Mouse (Mus musculus) v-Abl transformed pro-B cells (cell line): ENCODE results near the gene Kdm2b.

ENCODE experiments used
- in situ Hi-C, 2 experiments: fragments of 400-800 bp; cut with MboI; formaldehyde crosslinking; loops; one replicate each; pipeline ENCODE4 v1.15.1; 2025; ENCODE audit not compliant: unreplicated experiment in 2 of 2

Gene Kdm2b

GRCm38 (mm10) chr5:122985276-122985675 lies 4.3 kb downstream of the Kdm2b start:
- in situ Hi-C loops: no loop called here

- in situ Hi-C loops: no loop called here
These were observed 5.1 kb downstream of the Kdm2b start for GRCm38 (mm10) chr5:122984483-122984882.

GRCm38 (mm10) chr5:122978970-122979369 lies 10.7 kb downstream of the Kdm2b start:
- in situ Hi-C loops: no loop called here

- in situ Hi-C loops: loop anchor here in 1 of 2 experiments (25.0 kb wide), 1 partner anchor 188 kb away; the partner anchor contains the start of gene Psmd9
These were observed 14.9 kb downstream of the Kdm2b start for GRCm38 (mm10) chr5:122974701-122975100.

GRCm38 (mm10) chr5:122972116-122972515 lies 17.5 kb downstream of the Kdm2b start:
- in situ Hi-C loops: loop anchor here in 1 of 2 experiments (25.0 kb wide), 1 partner anchor 190 kb away; the partner anchor contains the start of gene Psmd9

GRCm38 (mm10) chr5:122971438-122971837 lies 18.2 kb downstream of the Kdm2b start:
- in situ Hi-C loops: loop anchor here in 1 of 2 experiments (25.0 kb wide), 1 partner anchor 191 kb away; the partner anchor contains the start of gene Psmd9

- in situ Hi-C loops: loop anchor here in 1 of 2 experiments (25.0 kb wide), 1 partner anchor 192 kb away; the partner anchor contains the start of gene Psmd9
These were observed 19.6 kb downstream of the Kdm2b start for GRCm38 (mm10) chr5:122970056-122970455.

- in situ Hi-C loops: loop anchor here (5.0 to 25.0 kb wide), 5 partner anchors 39 to 206 kb away; partner anchors contain the start of genes Morn3 (in 1 of the 2) and Psmd9 (in 1 of the 2)
These were observed 21.3 kb downstream of the Kdm2b start for GRCm38 (mm10) chr5:122968322-122968721.

- in situ Hi-C loops: loop anchor here (5.0 to 25.0 kb wide), 5 partner anchors 42 to 209 kb away; partner anchors contain the start of genes Morn3 (in 1 of the 2) and Psmd9 (in 1 of the 2)
These were observed 24.2 kb downstream of the Kdm2b start for GRCm38 (mm10) chr5:122965427-122965826.

GRCm38 (mm10) chr5:122964853-122965252 lies 24.8 kb downstream of the Kdm2b start:
- in situ Hi-C loops: loop anchor here (5.0 to 25.0 kb wide), 5 partner anchors 42 to 210 kb away; partner anchors contain the start of genes Morn3 (in 1 of the 2) and Psmd9 (in 1 of the 2)

GRCm38 (mm10) chr5:122961905-122962304 lies 27.7 kb downstream of the Kdm2b start:
- in situ Hi-C loops: loop anchor here (10.0 to 25.0 kb wide), 2 partner anchors 200 to 213 kb away; partner anchors contain the start of gene Psmd9 (in 1 of the 2)

GRCm38 (mm10) chr5:122959391-122959790 lies 30.2 kb downstream of the Kdm2b start:
- in situ Hi-C loops: loop anchor here in 1 of 2 experiments (25.0 kb wide), 1 partner anchor 203 kb away; the partner anchor contains the start of gene Psmd9

- in situ Hi-C loops: loop anchor here in 1 of 2 experiments (25.0 kb wide), 1 partner anchor 206 kb away; the partner anchor contains the start of gene Psmd9
These were observed 33.6 kb downstream of the Kdm2b start for GRCm38 (mm10) chr5:122956059-122956458.

- in situ Hi-C loops: loop anchor here in 1 of 2 experiments (25.0 kb wide), 1 partner anchor 210 kb away; the partner anchor contains the start of gene Psmd9
These were observed 37.5 kb downstream of the Kdm2b start for GRCm38 (mm10) chr5:122951913-122952641.

GRCm38 (mm10) chr5:122951056-122951912 lies 38.3 kb downstream of the Kdm2b start:
- in situ Hi-C loops: loop anchor here in 1 of 2 experiments (25.0 kb wide), 1 partner anchor 211 kb away; the partner anchor contains the start of gene Psmd9

- in situ Hi-C loops: loop anchor here in 1 of 2 experiments (25.0 kb wide), 1 partner anchor 212 kb away; the partner anchor contains the start of gene Psmd9
These were observed 39.2 kb downstream of the Kdm2b start for GRCm38 (mm10) chr5:122950329-122950953.

GRCm38 (mm10) chr5:122949101-122949500 lies 40.5 kb downstream of the Kdm2b start:
- in situ Hi-C loops: no loop called here

GRCm38 (mm10) chr5:122947534-122947933 lies 42.1 kb downstream of the Kdm2b start:
- in situ Hi-C loops: no loop called here

- in situ Hi-C loops: loop anchor here in 1 of 2 experiments (10.0 kb wide), 1 partner anchor 106 kb away; the partner anchor contains the start of gene Morn3
These were observed 50.9 kb downstream of the Kdm2b start for GRCm38 (mm10) chr5:122938676-122939075.
